Mouse (Mus musculus) bone marrow, adult 2 months (tissue): ENCODE measurements around the gene Mroh9.

Experiments used
- CTCF ChIP-seq: fragments of 200-500 bp; IDR thresholded peaks from 2 replicates; pipeline ENCODE4 v1.5.1; 2011; ENCODE audit warnings: low read length, control low read depth; ENCODE audit not compliant: control insufficient read depth, insufficient read depth
- POLR2A ChIP-seq: fragments of 200-500 bp; IDR thresholded peaks from 2 replicates; pipeline ENCODE4 v1.6.1; 2011; ENCODE audit warnings: low read depth, mild to moderate bottlenecking, control low read depth, low read length, borderline replicate concordance; ENCODE audit not compliant: control insufficient read depth

DNA sequence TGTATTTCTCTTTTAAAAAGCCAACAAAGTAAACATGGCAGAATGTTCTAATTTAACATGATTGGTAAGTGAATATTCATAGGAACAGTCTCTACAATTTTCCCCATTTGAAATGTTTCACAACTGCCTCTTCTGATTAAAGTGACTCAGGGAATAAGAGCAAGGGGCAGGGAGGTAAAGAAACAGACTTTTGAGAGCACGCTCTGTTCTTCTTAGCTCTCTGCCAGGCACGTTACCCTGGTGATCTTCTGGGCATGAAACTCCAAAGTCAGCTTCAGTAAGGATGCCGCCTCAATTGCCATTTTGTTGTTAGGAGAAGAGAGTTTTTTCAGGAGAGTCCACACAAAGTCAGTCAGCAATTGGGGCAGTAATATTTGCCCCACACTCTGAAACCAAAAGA lies 25.1 kb downstream of the Mroh9 start:
- TF ChIP-seq CTCF (no peak), POLR2A (no peak)
